Mouse (Mus musculus) small intestine, adult 2 months (tissue): ENCODE measurements at regions not wholly inside any gene's neighbourhood (a gene's known extent, or its start where the extent isn't known, plus 50 kb on each side); places are given as distances from the start of the nearest gene placed in this dataset.

Source experiments
- CTCF ChIP-seq: fragments of 200-500 bp; IDR thresholded peaks from 2 replicates; pipeline ENCODE4 v1.5.1; 2012; ENCODE audit warnings: low read depth, mild to moderate bottlenecking, control low read depth, inconsistent platforms, low read length, moderate library complexity, mixed read lengths; ENCODE audit not compliant: insufficient replicate concordance, insufficient read length; ENCODE audit errors: extremely low read depth
- POLR2A ChIP-seq: fragments of 200-500 bp; IDR thresholded peaks from 2 replicates; pipeline ENCODE4 v1.6.1; 2012; ENCODE audit warnings: low read depth, mild to moderate bottlenecking, control low read depth, inconsistent platforms, low read length, moderate library complexity

- TF ChIP-seq CTCF: no peak
- no peak for TF ChIP-seq POLR2A
Measured at GRCm38 (mm10) chr1:113210095-113210494, 1345.4 kb upstream of the Dsel start.
